Mouse (Mus musculus) bone marrow, adult 2 months (tissue): Measurements from ENCODE around the gene Olfr643. TPM values are rescaled to one million over a fixed set of nuclear protein-coding genes. Genes with fewer than 3 reads are reported as not detected.

ENCODE experiments used
- H3K27ac ChIP-seq: fragments of 200-500 bp; 2 replicates; pipeline ENCODE4 v1.5.1; 2012; ENCODE audit warnings: low read depth, mild to moderate bottlenecking, control low read depth, inconsistent platforms, low read length; ENCODE audit not compliant: control insufficient read depth, poor library complexity, insufficient read depth
- H3K4me1 ChIP-seq: fragments of 200-500 bp; 2 replicates; pipeline ENCODE4 v1.6.1; 2011; ENCODE audit warnings: low read length; ENCODE audit not compliant: control insufficient read depth, insufficient read depth
- H3K4me3 ChIP-seq: fragments of 200-500 bp; replicated peaks from 2 replicates; pipeline ENCODE3; 2011; ENCODE audit warnings: mild to moderate bottlenecking, low read depth, low read length, control low read depth; ENCODE audit not compliant: control insufficient read depth
- CTCF ChIP-seq: fragments of 200-500 bp; IDR thresholded peaks from 2 replicates; pipeline ENCODE4 v1.5.1; 2011; ENCODE audit warnings: low read length, control low read depth; ENCODE audit not compliant: control insufficient read depth, insufficient read depth
- POLR2A ChIP-seq: fragments of 200-500 bp; IDR thresholded peaks from 2 replicates; pipeline ENCODE4 v1.6.1; 2011; ENCODE audit warnings: low read depth, mild to moderate bottlenecking, control low read depth, low read length, borderline replicate concordance; ENCODE audit not compliant: control insufficient read depth
- WGBS: fragments of 180-500 bp; shearing (Covaris S2); methylation state at CpG from one replicate; pipeline ENCODE4 v1.1.7; 2018; 5-methylcytosine and 5-hydroxymethylcytosine counted together
- polyA plus RNA-seq: library from polyadenylated mRNA; stranded (reverse); fragments of >200 nt; gene quantifications from 2 replicates; pipeline ENCODE4 v1.2.4, GENCODE M21; 2011; ENCODE audit warnings: low replicate concordance; ENCODE audit not compliant: missing spikeins, insufficient read depth, insufficient read length

The Olfr643 gene
- polyA plus RNA-seq, 1 experiment = not detected

GRCm38 (mm10) chr7:104143179-104143578, 6.0 kb upstream of the Olfr643 start, which contains the start of gene Ubqln3:
Gene Ubqln3, minus strand, starts transcription at chr7:104143279.
- Histone ChIP-seq H3K27ac (no peak within 1 kb of the TSS), H3K4me3 (no peak within 1 kb of the TSS), H3K4me1 (no peaks in the 10 kb centered on the region)
- TF ChIP-seq POLR2A (no peak), CTCF (no peak)
- 77% methylated on average over 3 of the region's 3 CpGs for WGBS

- TF ChIP-seq CTCF = no peak
- TF ChIP-seq POLR2A = no peak
- 86% methylated on average over 5 of the region's 5 CpGs for WGBS
- Histone ChIP-seq H3K27ac (no peak within 1 kb of the TSS), H3K4me1 (no peaks in the 10 kb centered on the region), H3K4me3 (no peak within 1 kb of the TSS)
These were observed 7.5 kb downstream of the Olfr643 start, which contains the start of gene Ubqln5 for GRCm38 (mm10) chr7:104129726-104130125. Gene Ubqln5, minus strand, starts transcription at chr7:104129826.

GRCm38 (mm10) chr7:104104757-104104972, 32.5 kb downstream of the Olfr643 start, which contains the start of gene Olfr646:
Gene Olfr646, plus strand, starts transcription at chr7:104104873.
- Histone ChIP-seq H3K27ac (no peak within 1 kb of the TSS), H3K4me3 (no peak within 1 kb of the TSS), H3K4me1 (no peaks in the 10 kb centered on the region)
- TF ChIP-seq CTCF = no peak
- TF ChIP-seq POLR2A = no peak

- H3K4me1 ChIP-seq = no peaks in the 10 kb centered on the region
- no peak overlapping the region for H3K4me3 ChIP-seq
- no peak overlapping the region for H3K27ac ChIP-seq
- 11% methylated on average over 4 of the region's 4 CpGs for WGBS
- no peak for TF ChIP-seq CTCF
- no peak for TF ChIP-seq POLR2A
These were observed 33.1 kb downstream of the Olfr643 start for GRCm38 (mm10) chr7:104103913-104104756.

GRCm38 (mm10) chr7:104085365-104085764, 51.8 kb downstream of the Olfr643 start, which contains the start of gene Olfr645:
Gene Olfr645, minus strand, starts transcription at chr7:104085465.
- TF ChIP-seq CTCF = no peak
- no peak for TF ChIP-seq POLR2A
- Histone ChIP-seq H3K4me3 (no peak within 1 kb of the TSS), H3K27ac (no peak within 1 kb of the TSS), H3K4me1 (no peaks in the 10 kb centered on the region)
- WGBS = 83% methylated on average over 1 of the region's 1 CpGs

GRCm38 (mm10) chr7:104071769-104072168, 65.4 kb downstream of the Olfr643 start, which contains the start of gene Olfr644:
Gene Olfr644, minus strand, starts transcription at chr7:104071869.
- Histone ChIP-seq H3K4me1 (no peaks in the 10 kb centered on the region), H3K4me3 (no peak within 1 kb of the TSS), H3K27ac (no peak within 1 kb of the TSS)
- 72% methylated on average over 2 of the region's 2 CpGs for WGBS
- no peak for TF ChIP-seq POLR2A
- TF ChIP-seq CTCF = no peak

- 63% methylated on average over 2 of the region's 2 CpGs for WGBS
- Histone ChIP-seq H3K4me3 (no peak within 1 kb of the TSS), H3K27ac (no peak within 1 kb of the TSS), H3K4me1 (no peaks in the 10 kb centered on the region; the same call in 1 of the 2 replicates)
- TF ChIP-seq POLR2A (no peak), CTCF (no peak)
These were observed 75.9 kb downstream of the Olfr643 start, which contains the start of gene 4930516K23Rik for GRCm38 (mm10) chr7:104061345-104061744. Gene 4930516K23Rik, minus strand, starts transcription at chr7:104061445.

GRCm38 (mm10) chr7:104059215-104059614, 78.0 kb downstream of the Olfr643 start:
- Histone ChIP-seq H3K4me3 (no peak overlapping the region), H3K4me1 (no peaks in the 10 kb centered on the region; the same call in 1 of the 2 replicates)
- WGBS = 93% methylated on average over 1 of the region's 1 CpGs

More at GRCm38 (mm10) chr7:104059215-104059614, 78.0 kb downstream of the Olfr643 start:
- H3K27ac ChIP-seq = no peak overlapping the region
- TF ChIP-seq CTCF = no peak
